Mouse (Mus musculus) spleen, postnatal 14 days (tissue): ENCODE measurements at regions not wholly inside any gene's neighbourhood (a gene's known extent, or its start where the extent isn't known, plus 50 kb on each side); places are given as distances from the start of the nearest gene placed in this dataset.

ENCODE experiments used
- DNase-seq, 2 experiments: peaks; one replicate each; pipeline ENCODE4 v3.0.0; 2021 to 2022; ENCODE audit warnings: low spot score in 2 of 2

DNA sequence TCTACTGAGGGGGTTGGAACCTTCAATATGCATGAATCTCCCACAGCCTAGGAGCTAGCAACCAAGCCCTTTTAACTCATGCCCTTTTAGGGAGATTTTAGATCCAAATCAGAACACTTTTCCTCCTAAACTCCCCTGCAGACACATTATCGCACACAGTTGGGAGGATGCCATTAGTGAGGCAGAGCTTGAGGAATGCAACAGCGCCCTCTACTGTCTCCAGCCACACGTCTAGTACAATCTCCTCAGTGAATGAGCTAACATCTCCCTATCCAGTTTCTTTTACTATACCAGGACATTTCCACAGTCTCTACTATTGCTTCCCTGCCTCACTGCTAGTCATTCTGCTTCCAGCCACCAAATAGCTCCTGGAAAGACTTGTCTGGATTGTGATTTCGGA, 59.3 kb downstream of the 1700080O16Rik start:
- DNase-seq, result no peak

DNA sequence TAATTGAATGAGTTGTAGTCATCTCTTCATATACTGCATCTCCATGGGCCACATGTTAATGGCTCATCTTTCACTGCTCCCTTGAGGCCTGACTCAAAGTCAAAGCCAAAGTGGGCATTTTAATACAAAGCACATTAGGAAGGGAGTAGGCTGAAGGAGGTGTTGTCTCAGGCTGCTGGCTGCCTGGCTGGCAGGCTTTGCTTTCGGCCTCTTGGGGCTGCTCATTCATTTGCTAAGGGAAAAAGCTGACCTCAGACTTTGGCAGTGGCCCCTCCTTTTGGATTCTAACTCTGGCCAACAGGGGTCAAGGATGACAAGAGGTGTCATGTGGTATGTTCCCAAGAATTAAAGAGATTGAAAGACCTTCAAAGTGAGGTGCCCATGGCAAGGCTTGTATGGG, 61.0 kb downstream of the 1700080O16Rik start:
- no peak for DNase-seq

DNA sequence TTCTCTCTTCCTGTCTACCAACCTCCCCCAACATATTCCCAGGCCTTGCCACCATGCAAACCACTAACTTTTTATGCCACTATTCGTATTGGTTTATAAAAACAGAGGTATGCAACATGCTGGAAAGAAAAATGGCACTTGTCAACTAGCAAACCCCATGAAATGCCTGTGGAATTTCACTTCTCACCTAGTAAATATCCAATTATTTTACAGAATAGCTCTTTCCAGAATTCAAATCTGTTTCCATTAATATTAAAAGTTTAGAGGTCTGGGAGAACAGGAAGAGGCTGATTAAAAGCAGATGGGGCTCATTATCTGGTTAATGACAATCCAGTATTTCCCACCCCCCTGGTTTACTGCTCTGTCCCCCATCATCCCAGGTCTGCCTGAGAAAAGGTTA, 62.0 kb downstream of the 1700080O16Rik start:
- no peak for DNase-seq

- DNase-seq, result no peak
Observed at GRCm38 (mm10) chrX:51898445-51898844, 74.1 kb downstream of the 1700080O16Rik start.

DNA sequence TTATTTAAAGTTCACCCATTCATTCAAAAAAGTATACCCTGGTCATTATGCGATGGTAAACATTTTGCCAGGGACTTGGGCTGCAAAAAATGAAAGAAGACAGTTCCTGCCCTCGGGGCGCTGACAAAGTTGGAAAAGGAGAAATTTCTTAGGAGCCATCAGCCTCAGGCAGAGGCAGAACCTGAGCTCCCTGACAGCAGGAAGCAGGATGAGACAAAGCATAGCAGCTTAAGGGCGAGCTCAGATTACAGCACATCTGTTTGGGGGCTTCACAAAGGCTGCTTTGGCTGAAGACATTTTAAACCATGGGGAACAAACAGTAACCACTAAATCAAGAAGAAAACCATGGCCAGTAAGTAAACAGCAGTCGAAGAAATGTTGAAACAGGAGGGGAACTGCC, 75.5 kb downstream of the 1700080O16Rik start:
- DNase-seq, result no peak

DNA sequence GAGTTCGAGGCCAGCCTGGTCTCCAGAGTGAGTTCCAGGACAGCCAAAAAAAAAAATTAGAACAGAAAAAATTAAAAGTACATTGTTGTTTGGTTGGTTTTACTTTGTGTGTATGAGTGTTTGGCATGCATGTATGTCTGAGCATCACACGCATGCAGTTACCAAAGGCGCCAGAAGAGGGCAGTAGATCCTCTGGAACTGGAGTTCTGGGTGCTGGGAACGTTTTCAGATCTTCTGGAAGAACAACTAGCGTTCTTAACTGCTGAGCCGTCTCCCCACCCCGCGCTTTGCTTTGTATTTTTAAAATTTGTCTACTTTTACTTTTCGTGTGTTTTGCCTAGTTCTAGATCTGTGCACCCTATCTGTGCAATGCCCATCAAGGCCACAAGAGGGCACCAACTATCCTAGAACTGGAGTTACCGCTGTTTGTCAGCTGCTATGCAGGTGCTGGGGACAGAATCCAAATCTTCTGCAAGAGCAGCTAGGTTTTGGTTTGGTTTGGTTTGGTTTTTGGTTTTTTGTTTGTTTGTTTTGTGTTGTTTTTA, 76.9 kb downstream of the 1700080O16Rik start:
- peak in 1 of 2 experiments; percentile 1 for DNase-seq

DNA sequence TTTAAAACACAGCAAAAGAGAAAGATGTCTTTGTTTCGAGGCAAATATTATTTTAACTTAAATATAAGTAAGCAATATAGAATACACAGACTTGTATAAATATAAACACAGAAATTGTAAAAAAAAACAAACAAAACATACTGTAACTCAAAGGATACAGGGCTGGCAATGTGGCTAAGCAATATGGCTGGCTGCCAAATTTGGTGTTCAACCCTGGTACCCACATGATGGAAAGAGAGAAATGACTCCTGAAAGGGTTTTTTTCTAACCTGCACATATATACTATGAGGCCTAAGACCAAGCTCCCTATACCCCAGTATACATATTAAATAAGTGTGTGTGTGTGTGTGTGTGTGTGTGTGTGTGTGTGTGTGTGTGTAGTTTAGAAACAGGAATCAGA, 79.9 kb downstream of the 1700080O16Rik start:
- no peak for DNase-seq

GRCm38 (mm10) chrX:51886129-51886528, 85.1 kb upstream of the Usp26 start:
- no peak for DNase-seq
